Mouse (Mus musculus) urinary bladder, postnatal 10 days (tissue): ENCODE results near the gene Apof.

Experiments
- DNase-seq: peaks from one replicate; pipeline ENCODE4 v3.0.0; 2022; ENCODE audit warnings: low spot score

Gene Apof

GRCm38 (mm10) chr10:128298243-128298642 is 29.8 kb downstream of the Apof start:
- no peak for DNase-seq

GRCm38 (mm10) chr10:128298702-128299171 is 30.3 kb downstream of the Apof start, which contains the start of gene Il23a:
TSS of gene Il23a (minus strand) at chr10:128298752.
- no peak for DNase-seq

GRCm38 (mm10) chr10:128302357-128302756 is 33.9 kb downstream of the Apof start:
- no peak for DNase-seq

- no peak for DNase-seq
Measured at GRCm38 (mm10) chr10:128302785-128303125, 34.3 kb downstream of the Apof start.

- peak; percentile 98 for DNase-seq
Measured at GRCm38 (mm10) chr10:128303126-128304021, 34.9 kb downstream of the Apof start, which contains the start of gene Pan2. TSS of gene Pan2 (plus strand) at chr10:128303335.

GRCm38 (mm10) chr10:128309654-128310053 is 41.2 kb downstream of the Apof start:
- no peak for DNase-seq

GRCm38 (mm10) chr10:128310177-128310576 is 41.7 kb downstream of the Apof start:
- DNase-seq = no peak

GRCm38 (mm10) chr10:128310902-128311301 is 42.4 kb downstream of the Apof start:
- no peak for DNase-seq

- DNase-seq = no peak
Measured at GRCm38 (mm10) chr10:128315578-128315977, 47.1 kb downstream of the Apof start.
